Mouse (Mus musculus) heart, adult 2 months (tissue): ENCODE measurements at regions not wholly inside any gene's neighbourhood (a gene's known extent, or its start where the extent isn't known, plus 50 kb on each side); places are given as distances from the start of the nearest gene placed in this dataset.

Source experiments
- CTCF ChIP-seq: fragments of 200-600 bp; IDR thresholded peaks from 2 replicates; pipeline ENCODE4 v1.8.1; 2022; ENCODE audit warnings: antibody characterized with exemption, mild to moderate bottlenecking, moderate library complexity
- EP300 ChIP-seq: fragments of 200-500 bp; IDR thresholded peaks from 2 replicates; pipeline ENCODE4 v1.6.1; 2011; ENCODE audit warnings: low read depth, low read length, control low read depth; ENCODE audit not compliant: insufficient read depth

DNA sequence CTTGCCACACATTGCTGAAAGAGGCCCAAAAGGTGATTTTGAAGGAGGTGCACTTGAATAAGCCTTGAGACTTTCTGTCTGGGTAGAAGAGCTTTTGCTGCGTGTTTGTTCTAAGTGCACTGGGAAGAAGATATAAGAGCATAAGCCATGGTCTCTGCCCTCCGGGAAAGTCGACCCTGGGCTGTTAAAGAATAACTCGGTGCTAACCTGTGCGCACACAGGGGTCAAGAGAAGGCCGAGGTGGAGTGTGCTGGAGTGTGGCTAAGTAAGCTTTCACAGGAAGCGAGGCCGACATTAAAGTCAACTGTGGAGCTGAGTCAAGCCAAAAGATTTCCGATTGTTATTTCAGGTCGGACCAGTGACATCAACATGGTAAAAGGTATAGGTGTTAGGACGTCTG lies 473.0 kb downstream of the Slc4a3 start:
- TF ChIP-seq CTCF (no peak), EP300 (no peak)
